Comparison of ENCODE assay signal across 27 mouse cellular contexts in genomic region chr8:121681457-121681856, GRCm38 (mm10). TPM values are rescaled to one million over a fixed set of nuclear protein-coding genes. Genes with fewer than 3 reads are reported as not detected.
DNase-seq lines count a peak whose midpoint lies in the region; ATAC-seq and TF ChIP-seq lines count a peak whose summit lies in the region.
"Had no signal": no experiment of that assay in that cellular context is flagged by ENCODE, and none has a peak within 500 bp of the region (broad histone marks: within the 10 kb centered on the region; RNA-seq: fewer than 3 reads in every experiment).

No protein-coding gene starts in this region.

- H3K27ac ChIP-seq in heart, embryonic 11.5 days (ENCODE audit: low read depth, low read length): no peak overlapping the region
- H3K27ac ChIP-seq in cerebellum, adult 2 months (ENCODE audit: insufficient read depth, low read length): peak overlapping the region; percentile 26
- H3K27ac ChIP-seq in midbrain, embryonic 14.5 days (replicated peaks; ENCODE audit: low read depth, low read length): no peak overlapping the region
- H3K27ac ChIP-seq: embryonic facial prominence, embryonic 15.5 days; forebrain, embryonic 15.5 days; layer of hippocampus, adult 2 months; liver, embryonic 14.5 days; midbrain, embryonic 13.5 days; stomach, postnatal 0 days had no signal

- no peak overlapping the region for H3K4me2 ChIP-seq in heart, embryonic 11.5 days
- H3K4me2 ChIP-seq in midbrain, embryonic 14.5 days (ENCODE audit: low read length): no peak overlapping the region
- H3K4me2 ChIP-seq: embryonic facial prominence, embryonic 15.5 days; forebrain, embryonic 15.5 days; lung, embryonic 14.5 days; midbrain, embryonic 13.5 days had no signal

- intact Hi-C loops in heart, postnatal 14 days (cut with DNase I): loop anchor here (10.0 kb wide), 1 partner anchor 577 kb away; the partner anchor contains the start of gene Mthfsd

- H3K9me3 ChIP-seq in heart, embryonic 11.5 days (replicated peaks; ENCODE audit: control insufficient read depth, low read length): no peaks in the 10 kb centered on the region
- no peaks in the 10 kb centered on the region for H3K9me3 ChIP-seq in midbrain, embryonic 14.5 days (ENCODE audit: control insufficient read depth, low read length)
- H3K9me3 ChIP-seq: embryonic facial prominence, embryonic 15.5 days; forebrain, embryonic 15.5 days; megakaryocyte, embryonic 14.5 days; midbrain, embryonic 13.5 days had no signal

- TF ChIP-seq POLR2A in cerebellum, adult 2 months (IDR thresholded peaks at IDR 0.05; ENCODE audit: borderline replicate concordance, insufficient read depth, low read length): no peak

- TF ChIP-seq CTCF in cerebellum, adult 2 months (IDR thresholded peaks at IDR 0.05; ENCODE audit: borderline replicate concordance, insufficient read depth, low read depth, low read length): no peak

- no peaks in the 10 kb centered on the region for H3K36me3 ChIP-seq in heart, embryonic 11.5 days (ENCODE audit: control insufficient read depth, insufficient read depth, low read length)
- H3K36me3 ChIP-seq in midbrain, embryonic 14.5 days (ENCODE audit: control insufficient read depth, insufficient read depth, low read length): no peaks in the 10 kb centered on the region
- H3K36me3 ChIP-seq: embryonic facial prominence, embryonic 15.5 days; forebrain, embryonic 15.5 days; midbrain, embryonic 13.5 days had no signal

- H3K9ac ChIP-seq in heart, embryonic 11.5 days (ENCODE audit: low read depth, low read length): no peak overlapping the region
- H3K9ac ChIP-seq in midbrain, embryonic 14.5 days (replicated peaks; ENCODE audit: low read length): no peak overlapping the region
- H3K9ac ChIP-seq: embryonic facial prominence, embryonic 15.5 days; forebrain, embryonic 15.5 days; liver, embryonic 14.5 days; lung, embryonic 14.5 days; midbrain, embryonic 13.5 days had no signal

- WGBS in heart, embryonic 11.5 days (ENCODE audit: insufficient replicate concordance): 46% methylated on average over 10 of the region's 10 CpGs
- WGBS in cerebellum, adult 2 months: 6% methylated on average over 10 of the region's 10 CpGs
- WGBS in midbrain, embryonic 14.5 days: 55% methylated on average over 10 of the region's 10 CpGs

- peak; percentile 24 to 25 for DNase-seq in heart, postnatal 14 days
- DNase-seq in cerebellum, adult 11 months: peak; percentile 49
- DNase-seq in cerebellum, adult 2 months: peak; percentile 63 to 72
- DNase-seq in cerebellum, postnatal 25 days: peak; percentile 76 to 77
- no peak for DNase-seq in midbrain, embryonic 14.5 days
- no peak for DNase-seq in lung, postnatal 25 days (ENCODE audit: low spot score)
- DNase-seq: adrenal gland, adult 8-10 months; gastrocnemius, postnatal 14 days; kidney, postnatal 25 days; lung, embryonic 14.5 days; lung, postnatal 36 days; right cerebral cortex, postnatal 14 days; thymus, adult 2 months; thymus, postnatal 4 days had no signal

- no peak for ATAC-seq in heart, embryonic 11.5 days (replicated peaks; ENCODE audit: insufficient number of reproducible peaks, low FRiP score, low TSS enrichment)
- ATAC-seq in midbrain, embryonic 14.5 days (ENCODE audit: low FRiP score, low TSS enrichment): no peak
- ATAC-seq: activated CD4-positive, CD25-positive, alpha-beta regulatory T cell, adult 4 months; forebrain, embryonic 15.5 days; hindbrain, embryonic 16.5 days; intestine, embryonic 16.5 days; midbrain, embryonic 13.5 days had no signal

- H3K4me3 ChIP-seq in heart, embryonic 11.5 days (ENCODE audit: low read depth, low read length): no peak overlapping the region
- H3K4me3 ChIP-seq in cerebellum, adult 2 months (replicated peaks; ENCODE audit: insufficient read depth, low read depth, low read length): no peak overlapping the region
- no peak overlapping the region for H3K4me3 ChIP-seq in midbrain, embryonic 14.5 days (replicated peaks; ENCODE audit: low read depth, low read length)
- H3K4me3 ChIP-seq: embryonic facial prominence, embryonic 15.5 days; forebrain, embryonic 15.5 days; layer of hippocampus, adult 2 months; megakaryocyte, embryonic 14.5 days; midbrain, embryonic 13.5 days had no signal

- no peaks in the 10 kb centered on the region; the same call in 1 of the 2 replicates for H3K27me3 ChIP-seq in heart, embryonic 11.5 days (ENCODE audit: control insufficient read depth, insufficient read depth, low read length)
- no peaks in the 10 kb centered on the region for H3K27me3 ChIP-seq in cerebellum, adult 2 months (ENCODE audit: control insufficient read depth, insufficient read depth, low read length)
- no peaks in the 10 kb centered on the region for H3K27me3 ChIP-seq in midbrain, embryonic 14.5 days (ENCODE audit: control insufficient read depth, insufficient read depth, low read length)
- H3K27me3 ChIP-seq: embryonic facial prominence, embryonic 15.5 days; forebrain, embryonic 15.5 days; midbrain, embryonic 13.5 days had no signal

- no peaks in the 10 kb centered on the region for H3K4me1 ChIP-seq in heart, embryonic 11.5 days (ENCODE audit: control insufficient read depth, insufficient read depth, low read length)
- H3K4me1 ChIP-seq in cerebellum, adult 2 months (ENCODE audit: control insufficient read depth, insufficient read depth, low read length): peaks cover 20% of the 10 kb centered on the region
- no peaks in the 10 kb centered on the region for H3K4me1 ChIP-seq in midbrain, embryonic 14.5 days (ENCODE audit: control insufficient read depth, insufficient read depth, low read length)
- H3K4me1 ChIP-seq: embryonic facial prominence, embryonic 15.5 days; forebrain, embryonic 15.5 days had no signal

RNA-seq across cellular contexts. Expression of gene Zcchc14, which starts 28.8 kb away (rescaled TPM):
- 10 to 100 TPM; 33.9 to 38.5 TPM for total RNA-seq in heart, postnatal 14 days (2021)
- 11.4 and 14.2 TPM in 2 replicates for polyA plus RNA-seq in heart, embryonic 11.5 days (2014; fragmentation: Nextera tagmentation; extraction: Ambion mirVana)
- 37.0 and 41.0 TPM in 2 replicates for polyA plus RNA-seq in cerebellum, adult 2 months (2012; rRNA removed)
- 39.0 and 43.4 TPM in 2 replicates for polyA plus RNA-seq in midbrain, embryonic 14.5 days (2014; fragmentation: Nextera tagmentation; extraction: Ambion mirVana)

RNA-seq across cellular contexts. Expression of gene Jph3, which starts 48.0 kb away (rescaled TPM):
- not detected for total RNA-seq in heart, postnatal 14 days (2021)
- polyA plus RNA-seq in heart, embryonic 11.5 days (2014; fragmentation: Nextera tagmentation; extraction: Ambion mirVana): 0.46 and 0.66 TPM in 2 replicates
- polyA plus RNA-seq in cerebellum, adult 2 months (2012; rRNA removed): 143 and 154 TPM in 2 replicates
- 73.5 and 86.4 TPM in 2 replicates for polyA plus RNA-seq in midbrain, embryonic 14.5 days (2014; fragmentation: Nextera tagmentation; extraction: Ambion mirVana)
- total RNA-seq: hematopoietic stem cell, adult 5-6 weeks; MEL had no signal
- polyA plus RNA-seq: liver, embryonic 14.5 days had no signal

Comparison
In these comparisons a context has a peak if more than half of its experiments do, and no peak if none do; other contexts are left out.
1. DNase-seq: peak in heart, postnatal 14 days (2 of 2), cerebellum, adult 11 months (single experiment), cerebellum, adult 2 months (2 of 2) and cerebellum, postnatal 25 days (2 of 2); none in midbrain, embryonic 14.5 days (single experiment) and lung, postnatal 25 days (single experiment).
2. RNA of gene Jph3, which starts 48.0 kb away (polyA plus RNA-seq): 143 to 154 TPM in cerebellum, adult 2 months and 73.5 to 86.4 TPM in midbrain, embryonic 14.5 days; 0.46 to 0.66 TPM in heart, embryonic 11.5 days; every median in the first group is over 10 times any median in the second.